Mouse (Mus musculus) heart, postnatal 4 days (tissue): Measurements from ENCODE around the gene Bpifb5. TPM values are rescaled to one million over a fixed set of nuclear protein-coding genes. Genes with fewer than 3 reads are reported as not detected.
"Not testable (repeated sequence)": the region's sequence is repeated elsewhere in the genome, so short reads cannot be mapped to it uniquely, and the experiment has no call there.

Source experiments
- DNase-seq: peaks from one replicate; pipeline ENCODE4 v3.0.0; 2021
- total RNA-seq, 2 experiments: library from RNA; stranded (reverse); gene quantifications; 2 replicates each; pipeline ENCODE4 v1.2.3; 2021

The Bpifb5 gene
- not detected for total RNA-seq

DNA sequence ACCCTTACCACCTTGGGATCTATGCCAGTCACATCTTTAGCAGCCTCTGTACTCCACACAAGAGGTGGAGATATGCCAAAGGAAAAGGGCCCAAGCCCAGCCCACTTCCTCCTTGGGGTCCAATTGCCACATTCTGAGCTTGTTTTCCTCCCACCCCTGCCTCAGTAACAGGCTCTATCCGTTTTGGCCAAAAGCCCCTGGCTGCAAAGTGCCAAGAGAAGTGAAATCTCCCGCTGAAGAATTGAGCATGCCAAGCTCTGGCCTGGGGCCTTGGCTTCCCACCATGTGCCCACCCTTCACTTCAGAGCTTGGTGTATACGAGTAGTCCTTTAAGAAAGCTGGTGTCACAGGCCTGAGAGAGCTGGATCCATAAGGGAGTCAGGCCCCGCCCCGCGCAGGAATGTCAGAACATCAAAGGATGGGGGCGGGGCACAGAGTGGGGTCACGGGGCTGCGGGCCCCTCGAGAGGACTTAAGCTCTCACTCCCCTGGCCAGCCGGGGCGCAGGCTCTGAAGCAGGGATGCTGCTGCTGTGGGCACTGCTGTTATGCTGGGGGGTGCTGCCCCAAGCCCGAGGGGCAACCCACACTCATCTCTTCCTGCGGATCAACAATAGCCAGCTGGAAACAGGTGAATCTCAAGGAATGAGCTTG lies at the start of gene Bpifb5:
Gene Bpifb5, plus strand, starts transcription at position 478 of the 652 bp plus-strand sequence.
- peak; percentile 41 for DNase-seq

DNA sequence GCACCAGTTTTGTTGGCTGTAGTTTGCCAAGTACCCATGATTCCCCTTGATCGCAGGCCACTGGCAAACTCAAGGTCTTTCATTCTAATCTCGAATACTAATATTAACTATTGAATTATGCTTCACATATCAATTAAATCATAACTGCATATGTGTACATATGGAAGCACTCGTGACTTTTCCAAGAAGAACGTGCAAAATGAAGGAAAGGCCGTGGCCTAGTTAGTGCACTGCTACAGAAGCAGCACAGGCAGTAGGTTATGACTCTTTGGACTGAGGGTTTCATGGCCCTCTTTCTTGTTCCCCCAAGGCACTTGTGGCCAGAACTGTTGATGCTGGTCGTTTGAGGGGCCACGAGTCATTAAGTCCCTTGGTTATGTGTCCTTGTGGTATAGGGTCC lies 41.6 kb upstream of the Bpifb5 start:
- not testable (repeated sequence) for DNase-seq

DNA sequence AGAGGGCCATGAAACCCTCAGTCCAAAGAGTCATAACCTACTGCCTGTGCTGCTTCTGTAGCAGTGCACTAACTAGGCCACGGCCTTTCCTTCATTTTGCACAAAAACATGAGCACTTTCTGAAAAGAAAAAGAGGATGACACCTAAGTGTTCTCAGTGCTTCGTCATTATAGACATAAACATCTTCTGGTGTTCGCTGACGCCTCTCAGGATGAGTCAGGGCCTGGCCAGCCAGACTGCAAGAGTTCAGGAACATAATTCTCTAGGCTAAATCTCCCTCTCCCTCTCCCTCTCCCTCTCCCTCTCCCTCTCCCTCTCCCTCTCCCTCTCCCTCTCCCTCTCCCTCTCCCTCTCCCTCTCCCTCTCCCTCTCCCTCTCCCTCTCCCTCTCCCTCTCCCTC lies 40.5 kb upstream of the Bpifb5 start:
- DNase-seq = not testable (repeated sequence)

DNA sequence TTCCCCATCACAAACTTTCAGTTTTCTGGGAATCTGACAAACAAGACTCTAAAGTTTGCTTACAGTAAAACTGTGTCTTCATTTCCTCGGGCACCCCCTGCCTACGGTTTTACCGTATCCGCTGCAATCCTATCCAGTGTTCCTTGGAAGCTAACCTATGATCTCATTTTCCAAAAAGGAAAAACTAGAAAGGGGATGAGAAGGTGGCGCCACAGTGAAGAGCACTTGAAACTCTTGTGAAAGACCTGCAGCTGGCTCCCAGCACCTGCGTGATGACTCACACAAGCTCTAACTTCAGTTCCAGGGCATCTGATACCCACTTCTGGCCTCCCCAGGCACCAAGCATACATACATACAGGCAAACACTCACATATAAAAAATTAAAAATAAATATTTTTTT lies 38.2 kb upstream of the Bpifb5 start:
- DNase-seq = no peak

DNA sequence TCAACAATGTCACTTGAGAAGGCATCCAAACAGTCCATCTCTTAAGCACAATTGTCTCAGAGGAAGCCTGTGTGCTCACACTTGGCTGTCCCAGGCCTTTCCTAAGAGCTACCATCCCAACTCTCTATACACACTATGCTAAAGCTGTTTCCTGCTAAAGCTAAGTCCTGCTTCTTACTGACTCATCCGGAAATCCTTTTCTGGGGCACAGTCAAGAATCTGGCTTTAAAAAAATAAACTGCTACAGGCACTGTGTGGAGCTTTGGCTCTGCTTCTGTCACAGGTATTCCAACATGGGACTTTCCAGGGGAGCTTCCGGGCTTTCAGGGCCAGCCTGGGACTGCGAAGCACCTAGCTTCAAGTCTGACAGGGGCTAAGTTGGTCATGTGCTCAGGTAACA lies 37.8 kb upstream of the Bpifb5 start:
- DNase-seq = no peak

DNA sequence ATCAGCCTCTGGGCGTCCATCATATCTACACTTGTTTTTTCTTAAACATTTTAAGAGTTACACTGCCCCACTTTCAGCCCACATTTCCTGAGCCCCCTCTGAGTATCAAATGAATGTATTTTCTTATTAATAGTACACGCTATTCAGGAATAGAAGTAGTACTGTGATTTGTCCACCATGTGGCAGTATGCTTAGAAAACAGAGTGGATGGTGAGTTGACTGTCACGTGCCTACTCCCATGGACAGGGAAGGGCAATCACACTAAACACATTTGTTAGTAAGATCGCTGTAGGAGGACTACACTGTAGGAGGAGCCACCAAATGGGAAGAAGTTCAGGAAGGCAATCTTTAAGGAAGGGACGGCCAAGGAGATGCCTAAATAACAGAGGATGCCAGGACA lies 36.1 kb upstream of the Bpifb5 start:
- DNase-seq = peak; percentile 21

DNA sequence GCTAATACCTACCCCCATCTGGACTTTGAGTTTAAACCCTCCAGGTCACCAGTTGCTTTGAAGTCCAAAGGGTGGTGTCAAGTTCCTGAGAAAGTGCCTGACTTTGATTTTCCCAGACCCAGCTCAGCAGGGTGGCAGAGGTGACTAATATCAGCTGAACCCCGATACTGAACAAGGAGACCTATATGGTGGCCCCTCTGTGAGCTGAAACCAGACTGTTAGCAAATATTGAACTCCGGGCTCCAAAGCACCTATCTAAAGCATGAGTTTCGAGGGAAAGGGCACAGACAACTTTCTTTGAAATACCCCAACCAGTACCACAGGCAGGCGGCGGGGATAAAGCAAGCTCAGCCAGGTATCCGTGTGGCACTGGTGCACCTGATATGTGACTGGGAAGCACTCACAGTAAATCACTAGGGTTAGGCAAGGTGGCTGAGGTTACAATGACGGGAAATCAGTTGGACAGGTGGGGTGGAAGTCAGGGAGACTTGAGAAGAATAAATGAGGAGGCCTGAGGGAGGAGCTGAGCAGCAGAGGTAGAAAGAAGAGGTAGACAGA lies 33.6 kb upstream of the Bpifb5 start:
- no peak for DNase-seq

DNA sequence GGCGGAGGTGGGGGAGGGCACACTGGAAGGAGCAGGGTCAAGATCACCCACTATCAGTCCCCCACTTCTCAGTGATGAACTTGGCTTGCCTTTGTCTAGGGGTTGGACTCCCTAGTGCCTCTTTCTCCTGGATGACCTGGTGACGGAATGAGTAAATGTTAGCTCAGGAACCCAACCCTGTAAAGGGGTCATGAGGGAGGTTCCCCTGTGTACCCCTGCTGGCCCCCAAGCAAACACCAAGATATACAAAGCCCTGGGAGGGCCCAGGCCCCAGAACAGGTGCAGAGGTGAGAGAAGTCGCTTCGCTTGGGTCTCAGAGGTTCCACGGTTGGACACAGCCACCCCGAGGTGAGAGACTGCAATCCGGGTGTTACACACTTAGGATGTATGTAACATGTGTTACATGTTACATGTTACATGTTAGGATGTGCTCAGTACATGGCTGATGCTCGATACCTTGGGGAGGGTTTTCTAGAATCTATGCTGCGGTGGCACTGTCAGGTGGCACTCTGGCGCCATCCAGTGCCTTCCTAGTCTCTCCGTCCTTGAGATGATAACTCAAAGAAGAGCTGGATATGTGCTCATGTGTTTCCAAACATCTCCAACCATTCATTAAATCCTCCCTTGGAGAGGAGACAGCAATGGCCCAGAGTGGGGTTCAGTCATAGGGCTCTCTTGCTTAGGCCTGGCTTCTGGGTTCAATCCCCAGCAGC lies 32.8 kb upstream of the Bpifb5 start, which contains the start of gene Bpifb1:
Gene Bpifb1, plus strand, starts transcription at position 273 of the 713 bp plus-strand sequence.
- DNase-seq = no peak

DNA sequence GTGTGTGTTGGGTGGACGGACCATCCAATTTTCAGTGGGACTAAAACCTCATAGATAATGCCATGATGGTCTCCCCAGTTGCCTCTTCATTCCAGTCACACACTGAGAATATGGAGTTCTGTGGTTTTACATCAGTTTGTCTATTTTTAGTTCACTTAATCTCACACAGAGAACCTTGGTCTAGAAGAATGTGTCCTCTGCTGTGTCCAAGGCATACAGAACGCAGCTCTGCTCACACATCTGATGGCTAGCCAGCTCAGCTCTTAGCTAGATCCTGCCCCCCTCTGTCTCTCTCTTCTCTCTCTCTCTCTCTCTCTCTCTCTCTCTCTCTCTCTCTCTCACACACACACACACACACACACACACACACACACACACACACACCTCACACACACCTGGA lies 31.4 kb upstream of the Bpifb5 start:
- no peak for DNase-seq

DNA sequence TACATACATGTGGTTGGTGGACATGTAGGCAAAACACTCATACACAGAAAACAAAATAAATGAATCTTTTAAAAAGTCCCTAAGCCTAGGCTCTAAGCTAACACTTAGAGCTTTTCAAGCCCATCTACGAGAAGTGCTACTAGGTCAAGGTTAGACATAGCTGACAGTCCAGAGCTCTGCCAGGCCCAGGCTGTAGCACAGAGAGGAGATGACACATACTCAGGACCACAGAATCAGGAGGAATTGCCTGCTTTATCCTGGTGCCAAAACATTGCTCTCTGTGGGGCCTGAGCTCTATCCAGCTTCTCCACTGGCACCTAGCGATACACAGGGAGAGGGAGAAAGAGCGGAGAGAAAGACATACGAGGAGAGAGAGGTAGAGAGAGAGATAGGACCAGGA lies 30.5 kb upstream of the Bpifb5 start:
- no peak for DNase-seq

DNA sequence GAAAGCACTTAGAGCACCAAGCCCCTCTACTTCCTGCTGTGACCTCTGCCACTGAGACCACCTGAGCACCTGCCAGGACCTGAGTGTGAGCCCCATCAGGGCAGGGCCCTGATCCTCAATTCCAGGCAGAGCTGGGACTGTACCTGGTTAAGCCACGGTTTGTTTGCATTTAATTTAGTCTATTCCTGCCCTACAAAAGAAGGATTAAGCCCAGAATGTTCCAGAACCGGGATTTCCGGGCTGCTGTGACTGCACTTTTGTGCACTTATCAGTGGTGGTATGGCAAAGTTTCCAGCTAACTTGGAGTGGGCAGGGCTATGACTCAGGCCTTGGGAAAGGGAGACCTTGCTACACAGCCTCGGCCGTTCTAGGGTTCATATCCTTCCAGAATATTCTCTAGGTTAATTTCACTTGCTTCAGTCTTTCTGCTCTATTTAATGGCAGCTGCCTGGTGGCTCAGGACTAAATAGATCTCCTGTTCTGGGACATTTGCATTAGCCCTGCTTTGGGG lies 29.5 kb upstream of the Bpifb5 start:
- DNase-seq = no peak

DNA sequence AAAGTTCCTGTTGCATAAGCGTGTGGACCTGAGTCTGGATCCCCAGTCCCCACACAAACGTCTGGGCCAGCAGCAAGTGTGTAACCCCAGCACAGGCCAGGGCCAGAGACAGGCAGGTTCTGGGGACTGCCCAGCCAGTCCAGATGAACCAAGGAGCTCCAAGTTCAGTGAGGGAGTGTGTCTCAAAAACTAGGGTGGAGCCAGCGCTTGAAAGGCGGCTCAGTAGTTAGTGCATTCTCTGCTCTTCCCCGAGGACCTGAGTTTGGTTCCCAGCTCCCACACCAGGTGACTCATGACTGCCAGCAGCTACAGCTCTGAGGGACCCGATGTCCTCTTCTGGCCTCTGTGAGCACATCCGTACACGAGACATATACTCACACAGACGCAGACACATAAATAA lies 26.5 kb upstream of the Bpifb5 start:
- DNase-seq = no peak

DNA sequence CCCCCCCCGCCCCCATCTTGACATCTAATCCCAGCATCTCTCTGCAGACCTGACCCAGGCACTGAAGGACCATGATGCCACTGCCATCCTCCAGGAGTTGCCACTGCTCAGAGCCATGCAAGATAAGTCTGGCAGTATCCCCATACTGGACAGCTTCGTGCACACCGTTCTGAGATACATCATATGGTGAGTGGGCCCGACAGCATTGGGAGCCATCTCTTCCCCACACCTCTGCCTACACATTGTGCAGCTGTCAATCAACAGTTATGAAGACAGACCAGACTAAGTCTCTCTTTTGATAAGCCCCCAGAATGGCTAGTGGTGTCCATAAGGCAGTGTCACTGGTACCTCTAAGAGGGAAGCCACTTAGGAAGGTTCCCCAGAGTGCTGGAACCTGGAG lies 18.9 kb upstream of the Bpifb5 start:
- no peak for DNase-seq

DNA sequence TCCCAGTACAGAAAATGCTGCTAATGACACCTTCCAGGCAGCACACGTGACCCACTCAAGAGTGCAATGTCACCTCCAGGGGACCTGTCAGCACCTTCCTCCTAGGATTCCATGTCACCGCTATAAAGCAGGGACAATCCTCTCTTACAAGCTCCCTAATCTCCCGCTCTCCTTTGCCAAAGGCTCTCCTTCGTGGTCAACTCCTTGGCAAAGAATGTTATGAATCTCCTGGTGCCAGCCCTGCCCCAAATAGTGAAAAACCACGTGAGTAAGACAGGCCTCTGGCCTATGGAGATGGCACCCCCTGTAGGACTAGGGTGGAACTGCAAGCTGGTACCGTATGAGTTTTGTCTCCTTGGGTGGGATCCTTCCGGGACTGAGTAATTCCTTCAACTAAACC lies 16.6 kb upstream of the Bpifb5 start:
- peak; percentile 89 for DNase-seq

DNA sequence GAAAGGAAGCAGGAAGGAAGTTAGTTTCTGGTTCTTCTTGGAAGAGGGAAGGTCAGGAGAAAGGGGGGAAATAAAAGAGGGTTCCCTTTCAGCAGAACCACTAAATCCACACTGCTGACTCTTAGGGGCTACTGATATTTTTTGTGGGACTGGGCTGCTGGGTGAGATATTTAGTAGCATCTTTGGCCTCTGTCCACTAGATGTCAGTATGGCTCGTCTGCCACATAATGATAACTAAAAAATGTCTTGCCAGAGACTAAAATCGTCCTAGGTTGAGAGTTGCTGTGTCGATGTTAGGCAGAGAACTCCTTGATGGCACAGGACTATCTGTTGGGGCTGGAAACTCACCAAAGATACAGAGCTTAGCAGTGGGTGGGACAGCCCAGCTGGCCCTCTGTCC lies 14.4 kb upstream of the Bpifb5 start:
- DNase-seq = no peak

DNA sequence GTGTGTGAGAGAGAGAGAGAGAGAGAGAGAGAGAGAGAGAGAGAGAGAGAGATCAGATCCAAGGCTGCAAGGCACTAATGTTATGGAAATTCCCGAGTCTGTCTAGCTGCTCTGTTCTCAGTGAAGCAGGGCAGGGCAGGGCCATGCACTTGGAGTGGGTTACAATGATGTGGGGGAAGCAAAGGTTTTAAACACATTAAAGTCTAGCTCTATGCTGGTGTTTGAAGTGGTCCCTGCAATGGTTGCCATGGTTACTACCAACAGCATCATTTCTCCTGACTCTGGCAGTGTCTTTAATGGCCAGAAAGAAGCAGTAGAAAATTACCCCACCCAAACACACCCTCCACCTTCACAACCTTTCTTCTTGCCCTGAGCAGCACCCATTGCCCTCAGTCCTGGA lies 12.4 kb upstream of the Bpifb5 start:
- DNase-seq = no peak

DNA sequence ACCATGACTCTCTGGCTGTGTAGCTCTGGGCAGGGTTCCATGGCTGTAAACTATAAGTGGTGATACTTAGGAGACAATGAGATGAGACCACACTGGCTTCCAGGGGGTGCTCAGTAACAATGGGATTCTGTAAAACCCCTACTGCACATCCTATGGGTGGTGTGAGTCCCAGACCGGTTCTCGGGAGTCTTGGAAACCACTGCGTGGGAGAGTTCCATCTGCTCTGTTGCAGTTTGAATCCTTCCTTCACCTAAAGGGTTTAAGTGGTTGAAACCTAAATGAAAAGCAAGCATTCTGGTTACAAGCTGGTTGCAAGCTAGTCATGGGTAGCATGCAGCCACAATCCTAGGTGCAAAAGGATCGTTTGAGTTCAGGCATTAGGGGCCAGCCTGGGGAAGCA lies 11.7 kb upstream of the Bpifb5 start:
- no peak for DNase-seq

DNA sequence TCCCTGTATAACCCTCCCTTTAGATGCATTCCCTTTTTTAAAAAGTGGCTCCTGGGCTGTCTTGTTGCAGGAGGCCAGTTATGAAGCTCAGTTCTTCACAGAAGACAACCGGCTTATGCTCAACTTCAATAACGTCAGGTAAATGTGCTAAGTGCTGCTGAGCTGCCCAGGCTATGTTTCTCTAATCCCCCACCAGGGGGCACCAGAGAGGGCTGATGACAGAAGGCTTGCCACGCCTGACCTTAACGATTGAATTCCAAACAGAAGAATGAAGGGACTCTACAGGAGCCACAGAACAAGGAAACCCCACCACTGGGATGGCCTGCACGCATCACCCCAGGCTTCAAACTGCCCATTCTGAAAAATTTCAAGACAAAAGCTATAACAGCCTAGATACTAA lies 8.4 kb upstream of the Bpifb5 start:
- peak; percentile 86 for DNase-seq

DNA sequence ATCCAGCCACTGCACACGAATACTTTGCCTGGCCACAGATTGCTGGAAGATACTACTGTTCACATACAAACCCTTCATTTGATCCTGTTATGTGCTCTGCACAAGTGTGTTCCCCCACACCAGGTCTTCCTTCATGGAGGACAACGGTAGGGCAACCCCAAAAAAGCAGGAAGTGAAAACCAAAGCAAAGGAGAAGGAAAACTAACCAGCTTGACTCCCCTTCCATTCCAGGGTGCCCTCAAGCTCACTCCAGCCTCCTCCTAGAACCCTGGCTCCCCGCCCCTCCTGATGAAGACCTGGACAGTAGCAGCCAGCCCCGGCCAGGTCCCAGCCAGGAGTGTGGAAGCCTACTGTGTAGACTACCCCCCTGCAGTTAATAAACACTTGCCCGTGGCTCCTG lies 3.6 kb upstream of the Bpifb5 start:
- no peak for DNase-seq

DNA sequence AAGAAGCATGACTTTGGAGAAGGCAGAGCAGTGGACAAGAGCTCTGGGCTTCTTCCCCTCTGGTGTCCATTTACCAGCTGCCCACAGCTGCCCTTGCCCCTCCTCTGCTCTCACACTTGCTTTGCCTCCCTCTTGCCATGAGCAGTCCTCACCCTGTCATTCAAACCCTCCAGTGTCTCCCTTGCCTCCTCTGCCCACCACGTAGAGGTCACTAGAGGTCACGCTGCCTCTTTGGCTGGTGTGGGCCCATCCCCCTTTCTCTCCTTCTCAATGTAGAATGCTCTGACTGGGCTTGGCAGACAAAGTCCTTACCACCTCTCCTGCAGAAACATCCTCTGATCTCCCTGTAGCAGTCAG lies 353 bp downstream of the Bpifb5 start:
- no peak for DNase-seq

DNA sequence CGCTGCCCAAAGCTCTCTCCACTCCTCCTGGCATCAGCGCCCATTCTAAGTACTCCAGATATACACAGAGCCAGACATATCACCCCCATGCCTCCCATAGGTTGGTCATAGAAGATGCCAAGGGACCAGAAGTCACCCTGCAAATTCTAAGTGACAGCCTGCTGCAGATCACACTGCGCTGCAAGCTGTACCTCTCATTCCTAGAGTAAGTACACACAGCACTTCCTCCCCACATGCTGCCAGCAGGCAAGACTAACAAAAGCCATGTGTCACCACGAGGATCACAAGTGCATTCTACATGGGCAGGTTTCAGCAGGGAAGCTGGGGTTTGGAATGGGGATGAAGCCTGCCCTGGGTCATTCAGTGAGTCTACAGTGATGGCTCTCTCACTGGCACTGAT lies 3.4 kb downstream of the Bpifb5 start:
- no peak for DNase-seq

DNA sequence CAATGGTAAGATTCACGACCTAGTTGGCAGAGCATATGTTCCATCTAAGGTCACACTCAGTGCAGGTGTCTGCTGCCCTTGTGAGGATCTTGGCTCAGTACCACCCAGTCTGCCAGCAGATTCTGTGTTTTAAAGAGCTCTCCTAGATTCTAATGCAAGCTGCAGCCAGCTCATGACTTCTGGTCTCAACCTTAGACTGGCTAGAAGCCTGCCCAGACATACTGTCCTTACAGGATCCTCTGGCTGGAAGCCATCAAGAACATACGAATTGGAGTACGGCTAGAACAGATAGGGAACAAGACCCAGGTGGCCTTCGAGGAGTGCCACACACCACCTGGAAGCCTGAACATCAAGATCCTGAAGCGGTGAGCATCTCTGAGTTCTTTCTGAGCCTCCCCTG lies 4.3 kb downstream of the Bpifb5 start:
- DNase-seq = no peak

DNA sequence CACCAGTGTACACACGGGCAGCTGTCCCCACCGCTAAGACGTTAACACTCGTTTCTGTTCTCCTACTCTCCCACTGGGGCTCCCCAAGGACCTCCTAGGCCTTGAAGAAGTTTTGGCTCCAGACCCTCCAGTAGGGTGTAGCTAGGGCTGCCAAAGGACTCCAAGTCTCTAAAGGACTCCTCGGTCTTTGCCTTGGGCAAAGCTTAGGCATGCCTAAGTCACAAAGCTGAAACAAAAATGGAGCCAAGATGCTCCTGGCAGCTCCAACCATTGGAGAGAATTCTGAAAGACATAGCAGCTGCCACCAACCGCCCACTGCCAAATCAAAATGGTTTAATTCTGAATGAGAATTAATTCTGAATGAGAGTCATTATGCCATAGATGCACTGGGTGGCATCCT lies 9.9 kb downstream of the Bpifb5 start:
- no peak for DNase-seq

DNA sequence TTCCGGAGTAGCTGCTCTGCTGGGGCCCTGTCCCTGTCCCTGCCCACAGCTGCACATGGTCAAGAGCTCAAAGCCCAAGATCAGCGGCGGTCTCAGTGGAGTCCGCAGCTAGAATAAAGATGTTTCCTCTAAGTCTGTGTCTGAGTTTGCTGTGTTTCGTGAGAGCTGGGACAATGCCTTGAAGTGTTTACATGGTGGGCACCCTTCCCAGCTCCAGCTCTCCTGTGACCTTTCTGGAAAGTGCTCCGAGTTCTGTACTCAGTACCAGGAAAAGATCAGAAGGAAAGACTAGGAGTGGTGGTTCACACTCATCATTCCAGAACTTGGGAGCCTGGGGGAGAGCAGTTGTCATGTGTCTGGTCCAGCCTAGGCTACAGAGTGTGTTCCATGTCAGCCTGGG lies 17.2 kb downstream of the Bpifb5 start:
- DNase-seq = no peak
